Mouse (Mus musculus) telencephalon, adult 2 months (tissue): ENCODE data around the gene Ptpn7.
A peak's percentile ranks its signal among the peaks of the same experiment; 100 is the strongest.

Experiments
- DNase-seq: peaks from one replicate; pipeline ENCODE4 v3.0.0-alpha.2; 2011; ENCODE audit warnings: low read depth, low spot score

Ptpn7 gene

DNA sequence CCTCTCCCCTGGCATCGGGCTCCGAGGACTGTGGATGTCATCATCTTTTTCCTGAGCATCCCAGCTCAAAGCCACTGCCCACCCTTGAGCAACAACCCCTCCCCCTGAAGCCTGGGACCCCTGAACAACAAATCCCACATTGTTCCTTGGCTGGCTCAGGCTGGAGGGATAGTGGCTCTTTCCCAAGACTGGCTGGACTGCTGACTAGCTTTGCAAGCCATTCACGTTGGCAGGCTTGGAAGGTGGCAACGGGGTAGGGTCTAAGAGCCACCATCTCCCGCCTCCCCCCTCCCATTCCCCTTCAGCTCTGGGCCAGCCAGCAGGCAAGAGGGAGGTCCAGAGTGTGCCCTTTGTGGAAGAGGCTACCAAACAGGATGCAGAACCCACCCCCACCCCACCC, 26.1 kb downstream of the Ptpn7 start:
- no peak for DNase-seq

DNA sequence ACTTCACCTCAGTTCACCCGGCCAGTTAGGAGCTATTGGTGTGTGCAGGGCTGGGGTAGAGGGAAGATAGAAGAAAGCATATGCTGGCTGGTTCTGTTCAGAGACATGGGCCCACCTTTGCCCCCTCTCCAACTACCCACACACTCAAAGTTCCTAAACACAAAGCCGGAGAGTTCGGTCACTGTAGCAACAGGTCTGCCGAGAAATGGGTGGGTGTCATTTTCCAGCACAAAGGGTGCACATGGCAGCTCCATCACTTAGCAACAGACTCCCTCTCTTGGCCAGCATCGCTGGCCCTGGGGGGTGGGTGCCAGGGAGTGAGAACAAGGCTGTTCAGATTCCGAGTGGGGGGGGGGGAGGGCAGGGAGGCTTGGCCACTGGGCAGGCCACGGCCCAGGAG, 26.6 kb downstream of the Ptpn7 start:
- no peak for DNase-seq

DNA sequence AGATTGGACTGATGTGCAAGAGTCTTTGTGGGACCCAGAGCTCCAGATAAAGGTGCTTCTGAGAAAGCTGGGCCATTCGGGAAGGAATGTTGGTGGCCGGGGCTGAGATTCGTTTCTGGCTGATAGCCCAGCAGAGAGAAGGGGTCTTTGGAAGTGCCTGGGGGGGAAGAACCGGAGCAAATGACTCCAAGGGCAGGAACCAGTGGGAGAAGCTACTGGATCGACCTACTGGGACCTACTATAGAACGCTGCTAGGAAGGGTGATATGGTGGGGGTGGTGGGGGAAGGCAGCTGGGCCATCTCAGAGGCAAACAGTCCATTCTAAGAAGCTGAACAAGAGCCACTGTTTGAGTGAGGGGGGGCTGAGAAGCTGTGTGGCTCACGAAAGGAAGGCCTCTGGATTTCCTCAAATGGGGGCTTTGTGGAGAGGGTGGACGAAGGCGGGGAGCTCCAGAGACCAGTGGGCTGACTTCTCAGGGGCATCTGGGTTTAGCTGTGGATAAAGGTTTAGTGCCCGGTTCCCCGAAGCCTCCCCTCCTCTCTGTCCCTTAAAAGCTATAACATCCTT, 27.1 kb downstream of the Ptpn7 start:
- no peak for DNase-seq

DNA sequence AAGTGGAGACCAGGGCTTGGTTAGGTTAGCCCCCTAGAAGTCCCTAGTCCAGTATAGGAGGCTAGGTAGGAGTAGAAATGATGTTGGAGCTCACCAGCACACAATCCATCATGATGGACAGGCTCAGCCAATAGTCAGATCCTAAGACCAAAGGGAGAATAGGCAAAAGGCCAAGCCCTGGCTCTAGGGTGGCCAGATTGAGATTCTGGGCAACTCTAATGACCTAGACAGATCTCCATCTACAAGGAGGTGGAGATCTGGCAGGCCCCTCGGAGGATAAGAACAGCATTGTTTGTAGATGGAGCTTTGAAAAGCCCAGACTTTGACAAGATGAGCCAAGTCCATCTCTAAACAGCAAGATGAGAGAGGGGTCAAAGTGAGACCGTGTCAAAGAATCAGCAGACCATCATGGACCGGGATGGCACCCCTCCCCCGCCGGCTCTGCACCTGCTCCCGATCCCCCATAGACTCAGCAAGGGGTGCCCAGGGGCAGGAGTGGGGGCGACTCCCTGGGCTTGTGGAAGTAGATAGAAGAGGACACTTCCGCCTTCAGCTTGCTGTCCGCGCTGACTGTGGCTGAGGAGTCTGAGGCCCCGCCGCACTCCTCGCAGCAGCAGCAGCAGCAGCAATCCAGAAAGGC, 28.0 kb downstream of the Ptpn7 start:
- DNase-seq = no peak

DNA sequence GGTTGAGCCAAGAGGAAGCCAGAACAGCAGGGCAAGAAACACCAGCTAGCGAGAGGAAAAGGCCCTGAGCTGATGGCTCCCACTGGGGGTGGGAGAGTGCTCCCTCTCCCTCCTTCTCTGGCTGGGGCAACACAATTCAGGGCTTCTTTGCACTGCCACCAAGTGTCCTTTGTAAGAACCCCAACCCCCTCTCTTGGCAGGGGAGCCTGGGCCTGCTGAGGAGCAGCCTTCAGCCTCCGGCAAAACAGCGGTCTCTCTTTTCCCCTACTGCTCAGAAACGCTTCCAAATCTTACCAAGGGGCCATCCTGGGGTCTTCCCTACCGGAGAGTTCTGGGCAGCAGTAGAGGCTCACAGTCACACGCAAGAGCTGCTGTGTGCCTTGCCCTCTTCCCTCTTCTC, 30.2 kb downstream of the Ptpn7 start:
- no peak for DNase-seq

DNA sequence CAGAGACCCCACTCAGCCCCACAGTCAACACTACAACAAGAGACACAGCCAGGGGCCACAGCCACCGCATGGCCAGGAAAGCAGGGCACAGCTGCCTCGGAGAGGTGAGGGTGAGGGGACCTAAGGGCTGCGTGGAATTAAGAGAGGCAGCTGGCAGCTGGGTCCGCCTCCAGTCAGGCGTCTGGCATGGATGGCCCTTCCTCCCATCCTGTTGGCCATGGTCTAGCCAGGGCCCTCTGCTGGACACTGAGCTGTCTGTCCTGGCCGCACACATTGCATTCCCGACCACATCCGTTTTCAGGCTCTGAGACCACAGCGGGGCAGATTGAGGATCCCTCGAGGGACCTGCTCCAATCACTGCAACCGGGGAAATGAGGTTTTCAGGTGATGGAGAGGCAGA, 34.9 kb downstream of the Ptpn7 start, which contains the start of gene Gpr37l1:
Gene Gpr37l1 (minus strand): TSS at position 247 of the 400 bp plus-strand sequence.
- no peak for DNase-seq

DNA sequence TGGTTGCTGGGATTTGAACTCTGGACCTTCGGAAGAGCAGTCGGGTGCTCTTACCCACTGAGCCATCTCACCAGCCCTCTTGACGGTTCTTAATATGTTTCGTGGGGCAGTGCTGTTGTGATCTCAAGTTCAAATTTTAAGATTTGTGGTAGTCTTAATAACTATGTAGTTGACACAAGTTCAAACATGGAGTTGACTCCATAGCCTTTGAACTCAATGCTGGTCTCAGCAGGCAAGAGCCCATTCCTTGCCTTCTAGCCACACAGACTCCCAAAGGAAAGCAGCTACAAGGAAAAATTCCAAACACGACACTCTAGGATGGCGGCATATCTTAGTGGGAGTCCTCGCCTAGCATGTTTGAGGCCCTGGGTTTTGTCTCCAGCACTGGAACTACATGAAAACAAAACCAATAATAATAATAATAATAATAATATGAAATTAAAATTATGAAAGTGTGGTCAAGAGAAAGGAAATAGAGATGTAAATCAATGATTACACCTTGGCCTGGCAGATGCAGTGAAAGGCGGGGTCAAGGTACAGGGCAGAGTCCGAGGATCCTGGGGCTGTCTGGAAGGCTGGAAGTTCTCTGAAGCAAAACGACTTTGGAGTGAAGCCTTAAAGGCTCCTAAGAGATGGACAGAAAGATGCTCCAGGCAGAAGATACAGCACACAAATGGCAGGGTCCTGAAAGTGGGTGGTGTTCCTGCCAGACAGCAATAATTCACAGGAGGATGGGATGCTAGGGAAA, 36.1 kb downstream of the Ptpn7 start:
- DNase-seq = no peak

DNA sequence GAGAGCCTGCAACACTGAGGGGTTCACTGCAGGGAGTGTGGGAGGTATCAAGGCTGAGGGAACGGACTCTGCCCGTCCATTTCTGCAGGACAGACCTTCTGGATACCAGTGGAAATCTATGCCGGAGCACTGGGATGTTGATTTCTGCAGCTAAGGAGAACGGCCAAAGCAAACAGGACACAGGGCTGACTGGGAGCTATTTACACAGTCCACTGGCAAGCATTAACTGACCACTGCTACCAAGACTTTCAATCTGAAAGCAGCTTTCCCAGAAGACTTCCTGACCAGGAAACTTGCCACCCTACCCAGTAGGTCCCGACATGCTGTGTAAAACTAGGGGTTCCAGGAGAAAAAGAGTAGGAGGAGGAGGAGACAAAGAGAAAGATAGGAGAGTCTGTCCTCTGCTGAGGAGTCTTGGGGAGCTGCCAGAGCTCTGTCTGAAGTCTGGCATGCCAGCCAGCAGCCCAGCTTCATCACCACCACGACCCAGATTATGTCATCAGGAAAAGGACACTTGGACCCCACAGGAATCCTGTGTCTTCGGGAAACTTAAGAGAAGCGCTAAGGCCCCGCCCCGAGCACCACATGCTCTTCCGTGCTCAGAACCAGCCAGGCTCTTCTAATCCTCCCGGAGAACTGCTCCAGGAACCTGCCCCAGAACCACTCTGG, 37.2 kb downstream of the Ptpn7 start:
- no peak for DNase-seq

DNA sequence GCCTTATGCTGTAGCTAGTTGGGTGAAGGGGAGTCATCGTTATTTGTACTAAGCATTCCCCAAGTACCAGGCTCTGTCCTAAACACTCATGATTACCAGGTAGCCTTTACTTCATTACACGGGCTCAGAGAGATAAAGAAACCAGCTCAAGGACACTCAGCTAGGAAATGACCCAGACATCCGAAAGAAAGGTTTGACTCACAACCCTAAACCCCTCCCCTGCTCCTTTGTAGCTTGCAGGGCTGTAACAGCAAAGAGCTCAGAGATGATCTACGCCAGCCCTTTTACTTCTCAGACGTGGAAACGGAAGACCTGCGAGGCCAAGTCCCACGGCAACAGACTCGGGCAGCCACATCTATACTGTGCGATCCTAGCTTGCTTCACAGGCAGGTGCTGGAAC, 37.8 kb downstream of the Ptpn7 start:
- no peak for DNase-seq

DNA sequence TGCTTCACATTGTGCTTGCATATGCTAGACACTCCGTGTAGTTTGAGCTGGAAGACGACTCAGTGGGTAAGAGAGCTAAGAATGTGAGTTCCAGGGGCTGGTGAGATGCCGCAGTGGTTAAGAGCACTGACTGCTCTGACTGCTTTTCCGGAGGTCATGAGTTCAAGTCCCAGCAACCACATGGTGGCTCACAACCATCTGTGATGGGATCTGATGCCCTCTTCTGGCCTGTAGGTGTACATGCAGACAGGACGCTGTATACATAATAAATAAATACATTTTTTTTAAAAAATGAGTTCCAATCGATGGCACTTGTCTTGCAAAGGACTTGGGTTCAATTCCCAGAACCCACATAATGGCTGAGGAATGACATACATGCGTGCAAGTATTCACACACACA, 38.7 kb downstream of the Ptpn7 start:
- DNase-seq = no peak

DNA sequence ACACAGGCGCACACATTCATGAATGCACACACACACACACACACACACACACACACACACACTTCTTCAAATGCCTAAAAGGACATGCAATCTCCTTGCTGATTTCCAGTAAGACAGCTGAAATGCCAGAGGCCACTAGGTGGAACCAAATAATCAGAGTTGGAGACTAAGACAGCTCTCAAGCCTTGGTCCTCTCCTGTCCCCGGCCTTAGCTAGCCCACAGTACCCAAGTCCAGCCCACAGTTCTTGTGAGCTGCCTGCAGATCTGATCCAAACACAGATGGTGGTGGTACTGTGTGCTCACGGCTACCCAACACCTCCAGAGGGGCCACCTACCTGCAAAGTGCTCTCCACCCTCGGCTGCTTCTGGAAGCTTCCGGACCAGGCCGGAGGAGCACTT, 39.5 kb downstream of the Ptpn7 start:
- DNase-seq = peak; percentile 80

DNA sequence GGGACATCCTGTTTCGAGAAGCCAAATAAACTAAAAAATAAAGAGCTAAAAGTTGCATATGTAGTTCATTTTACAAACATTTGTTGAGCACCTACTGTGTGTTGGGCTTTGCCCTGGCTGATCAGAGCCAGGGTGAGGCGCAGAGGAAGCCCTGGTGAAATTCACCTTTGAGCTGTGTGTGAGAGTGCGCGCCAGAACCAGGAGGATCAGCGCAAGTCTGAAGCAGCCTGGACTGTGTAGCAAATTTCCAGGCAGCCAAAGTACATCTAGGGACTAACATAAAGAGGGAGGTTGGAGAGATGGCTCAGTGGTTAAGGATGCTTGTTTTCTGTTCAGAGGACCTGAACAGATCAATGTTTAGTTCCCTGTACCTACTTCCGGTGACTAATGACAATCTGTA, 40.8 kb downstream of the Ptpn7 start:
- no peak for DNase-seq

DNA sequence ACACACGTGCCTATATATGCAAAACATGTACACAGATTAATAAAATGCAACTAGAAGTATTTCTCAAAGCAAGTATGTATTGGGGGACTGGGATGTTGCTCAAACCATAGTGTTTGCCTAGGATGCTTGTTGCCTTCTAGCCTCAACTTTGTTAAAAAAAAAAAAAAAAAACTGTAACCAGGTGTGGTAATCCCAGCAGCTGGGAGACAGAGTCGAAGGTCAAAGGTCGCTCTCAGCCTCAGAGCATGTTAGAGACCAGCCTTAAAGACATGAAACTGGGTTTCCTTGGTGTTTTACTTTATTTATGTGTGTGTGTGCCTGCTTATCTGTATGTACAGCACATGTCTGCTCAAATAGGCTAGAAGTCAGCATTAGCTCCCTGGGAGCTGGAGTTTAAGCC, 42.7 kb downstream of the Ptpn7 start:
- no peak for DNase-seq

DNA sequence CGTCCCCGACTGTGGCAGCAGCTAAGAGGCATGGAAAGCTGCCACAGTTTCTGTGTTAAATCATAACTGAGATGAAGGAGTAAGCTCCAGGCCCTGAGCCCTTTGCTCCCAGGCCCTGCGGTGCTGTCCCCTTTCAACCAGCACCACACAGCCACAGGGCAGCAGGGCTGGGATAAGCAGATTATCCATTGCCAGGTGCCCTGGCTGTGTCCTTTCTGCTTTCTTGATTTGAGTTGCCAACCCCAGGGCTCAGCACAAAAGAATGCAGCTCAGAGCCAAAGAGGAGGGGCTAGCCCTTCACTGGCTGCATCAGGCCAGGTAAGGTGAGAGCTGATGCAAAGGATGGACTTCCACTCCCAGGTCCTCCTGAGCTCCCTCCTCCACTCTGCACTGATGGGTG, 45.2 kb downstream of the Ptpn7 start:
- no peak for DNase-seq

DNA sequence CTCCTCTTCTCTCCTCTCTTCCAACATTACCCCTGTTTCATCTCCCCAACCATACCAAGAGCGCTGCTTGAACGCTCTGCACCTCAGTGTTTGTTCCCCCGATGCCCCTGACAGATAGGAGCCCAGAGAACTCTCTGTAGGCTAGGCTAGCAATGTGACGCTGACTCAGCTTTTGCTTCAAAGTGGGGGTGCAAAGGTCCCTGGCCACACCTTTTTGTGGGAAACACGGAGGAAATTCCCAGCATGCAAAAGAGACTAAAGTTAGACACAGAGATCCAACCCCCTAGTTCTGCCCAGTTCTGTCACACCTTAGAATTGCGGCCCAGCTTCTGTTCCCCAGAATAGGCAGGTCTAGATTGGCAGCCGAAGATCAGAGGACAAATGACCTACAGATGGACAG, 46.4 kb downstream of the Ptpn7 start:
- no peak for DNase-seq

DNA sequence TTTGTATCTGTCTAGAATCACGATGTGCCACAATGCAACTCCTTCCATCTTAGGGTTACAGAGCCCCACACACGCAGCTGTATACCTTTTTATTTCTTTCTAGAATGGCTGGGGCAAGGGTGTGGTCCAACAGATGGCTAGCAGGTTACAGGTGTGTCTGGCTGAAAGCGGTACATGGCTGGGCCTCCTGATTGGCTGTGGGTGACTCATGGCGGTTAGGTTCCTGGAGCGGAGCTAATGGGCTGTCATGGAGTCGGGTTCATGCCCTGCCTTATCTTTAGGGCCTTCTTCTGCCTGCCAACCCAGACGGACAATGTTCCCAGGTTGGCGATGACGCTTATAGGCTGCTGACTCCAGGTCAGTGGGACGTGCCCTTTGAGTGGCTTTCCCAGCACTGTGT, 48.3 kb downstream of the Ptpn7 start:
- no peak for DNase-seq

DNA sequence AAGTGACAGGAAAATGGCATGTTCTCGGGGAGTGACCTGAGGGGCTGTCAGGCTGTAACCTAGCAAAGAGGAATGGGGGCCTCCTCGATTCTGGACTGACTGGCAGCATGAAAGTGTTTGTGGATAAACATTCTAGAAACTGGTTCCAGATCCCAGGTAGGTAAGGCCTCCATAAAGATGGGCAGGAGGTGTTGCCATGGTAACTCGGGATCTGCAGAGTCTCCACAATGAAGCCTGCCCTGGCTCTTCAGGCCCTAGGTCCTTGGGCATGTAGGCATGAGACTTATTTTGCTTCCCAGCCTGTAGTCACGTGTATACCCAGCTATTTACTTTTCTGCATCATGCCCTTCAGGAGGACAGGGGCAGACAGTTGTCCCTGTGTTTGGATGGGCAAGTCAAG, 48.8 kb downstream of the Ptpn7 start:
- no peak for DNase-seq

DNA sequence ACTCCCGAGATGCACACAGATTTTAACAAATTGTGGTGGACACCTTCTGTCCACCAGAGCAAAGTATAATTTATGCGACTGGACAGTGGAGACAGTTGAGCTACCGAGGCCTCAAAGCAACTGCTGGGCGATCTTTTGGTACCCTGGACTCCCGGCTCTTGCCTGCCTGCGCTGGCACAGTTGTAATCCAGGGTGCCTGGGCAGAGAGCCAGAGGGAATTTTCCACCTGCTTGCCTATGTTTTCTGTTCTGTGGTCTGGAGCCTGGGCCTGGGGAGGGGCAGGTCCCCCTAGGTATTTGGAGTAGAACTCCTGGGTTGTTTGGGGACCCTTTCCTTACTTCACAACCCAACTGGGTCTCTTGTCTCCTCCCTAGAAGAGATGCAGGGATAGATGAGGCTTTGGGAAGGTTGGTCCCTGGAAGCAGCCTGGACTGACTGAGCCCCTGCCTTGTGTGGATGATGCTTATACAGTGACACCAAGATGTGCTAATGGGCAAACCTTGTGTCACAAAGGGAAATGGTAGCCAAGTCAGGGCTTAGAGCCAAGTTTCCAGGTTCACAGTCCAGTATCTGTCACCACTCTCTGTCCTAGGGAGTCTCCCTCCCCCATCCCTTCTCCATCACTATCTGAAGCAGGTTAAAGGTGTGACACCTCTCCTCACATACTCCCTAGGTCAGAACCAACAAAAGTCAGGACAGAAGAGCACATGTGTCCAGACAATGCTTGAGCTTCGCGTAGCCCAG, 49.6 kb downstream of the Ptpn7 start:
- DNase-seq = no peak

DNA sequence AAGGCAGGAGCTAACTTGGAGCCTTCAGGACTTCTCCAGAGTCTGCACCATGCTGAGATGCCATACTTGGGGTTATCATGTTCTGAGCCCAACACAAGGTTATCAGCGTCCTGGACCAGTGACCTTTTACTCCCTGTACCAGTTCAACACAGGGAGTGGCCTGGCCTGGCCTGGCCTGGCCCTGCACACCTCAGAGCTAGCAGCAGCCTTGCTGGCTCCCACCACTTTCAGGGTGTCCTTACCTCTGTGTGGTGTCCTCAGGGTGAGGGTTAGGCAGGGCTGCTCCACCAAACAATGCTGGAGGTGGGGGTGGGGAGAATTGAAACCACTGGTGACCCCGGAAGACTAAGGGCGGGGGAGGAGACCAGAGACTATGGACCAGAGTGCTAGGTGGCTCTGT, 50.5 kb downstream of the Ptpn7 start:
- DNase-seq = no peak

DNA sequence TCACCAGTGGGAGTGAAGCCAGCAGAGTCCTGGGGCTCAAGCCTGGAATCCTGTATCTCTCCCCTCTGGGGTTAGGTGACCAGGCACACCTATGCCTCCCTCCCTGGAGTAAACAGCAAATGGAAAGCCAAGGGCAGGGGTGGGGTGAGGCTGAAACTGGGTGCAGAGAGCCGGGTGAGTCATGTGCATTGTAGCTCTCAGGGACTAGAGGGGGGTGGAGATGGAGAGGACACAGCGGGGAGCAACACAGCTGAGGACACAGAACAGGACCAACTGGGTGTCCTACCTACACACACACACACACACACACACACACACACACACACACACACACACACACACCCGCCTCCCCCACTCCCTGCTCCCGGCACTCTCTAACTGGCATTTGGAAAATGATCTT, 50.9 kb downstream of the Ptpn7 start:
- DNase-seq = no peak

DNA sequence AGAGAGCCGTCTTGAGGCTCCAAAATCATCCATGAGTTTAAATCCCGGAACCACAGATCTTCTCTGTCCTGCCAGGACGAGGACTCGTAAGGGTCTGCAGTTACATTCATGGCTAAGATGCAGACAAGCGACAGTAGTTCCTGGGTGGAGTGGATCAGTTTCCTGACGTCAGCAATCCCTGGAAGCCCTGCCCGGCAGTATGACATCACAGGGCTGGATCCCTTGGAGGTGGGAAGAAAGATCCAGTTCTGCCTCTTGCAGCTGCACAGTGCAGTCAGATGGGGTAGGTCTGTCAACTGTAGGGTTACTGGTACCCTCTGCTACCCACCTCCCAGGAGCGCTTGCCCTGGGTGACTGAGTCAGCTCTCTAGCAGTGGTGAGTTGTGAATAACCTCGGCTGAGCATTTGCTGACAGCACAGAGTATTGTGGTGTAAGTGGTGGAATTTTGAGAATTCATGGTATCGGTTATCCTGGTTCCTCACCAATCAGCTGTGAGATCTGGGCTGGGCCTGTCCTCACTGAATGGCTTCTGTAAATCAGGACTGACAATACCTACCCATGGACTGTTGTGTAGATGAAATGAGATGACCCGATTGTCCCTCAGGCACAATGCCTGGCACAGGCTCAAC, 51.6 kb downstream of the Ptpn7 start:
- no peak for DNase-seq

DNA sequence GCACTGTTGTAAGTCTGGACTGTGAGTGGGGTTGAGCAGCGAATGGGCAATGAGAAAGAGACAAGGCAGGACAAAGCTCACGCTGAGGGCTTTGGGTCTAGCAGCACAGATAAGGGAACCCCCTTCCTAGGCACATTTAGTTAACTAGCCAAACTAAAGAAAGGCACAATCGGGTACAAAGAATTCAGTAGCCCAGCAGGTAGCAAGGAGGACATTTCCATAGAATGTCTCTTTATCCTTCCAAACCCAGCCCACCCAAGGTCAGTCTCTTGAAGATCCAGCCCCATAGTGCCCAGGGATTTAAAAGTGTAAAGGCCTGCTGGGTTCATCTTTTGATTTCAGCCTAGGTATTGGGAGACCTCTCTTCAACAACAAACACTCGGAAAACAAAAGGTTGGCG, 53.4 kb downstream of the Ptpn7 start:
- DNase-seq = no peak
